Mouse (Mus musculus): ENCODE measurements around the gene Rpl18a. TPM values are rescaled to one million over a fixed set of nuclear protein-coding genes. Genes with fewer than 3 reads are reported as not detected.
"Not testable (repeated sequence)": the region's sequence is repeated elsewhere in the genome, so short reads cannot be mapped to it uniquely, and the experiment has no call there.

The Rpl18a gene
- polyA plus RNA-seq, 1 experiment from 2014 or later: 3,565 TPM

GRCm38 (mm10) chr8:70897681-70898413 lies 635 bp upstream of the Rpl18a start:
- Histone ChIP-seq H3K4me3 (replicated peaks; ENCODE audit: low read length) (peak overlapping the region; percentile 71), H3K4me2 (ENCODE audit: low read depth, low read length) (peak overlapping the region; percentile 91), H3K9ac (ENCODE audit: low read length) (peak overlapping the region; percentile 88), H3K36me3 (ENCODE audit: control insufficient read depth, insufficient read depth, low read length) (peaks cover 17% of the 10 kb centered on the region; the same call in 1 of the 2 replicates), H3K4me1 (ENCODE audit: control insufficient read depth, insufficient read depth, low read length) (peaks cover 11% of the 10 kb centered on the region), H3K27me3 (ENCODE audit: control insufficient read depth, insufficient read depth, low read length) (peaks cover 7% of the 10 kb centered on the region), H3K27ac (ENCODE audit: low read length) (peak overlapping the region; percentile 92), H3K9me3 (replicated peaks; ENCODE audit: control insufficient read depth, low read length) (no peaks in the 10 kb centered on the region)
- under 1% methylated on average over 20 of the region's 20 CpGs for WGBS
- peak; percentile 34; the same call in 1 of the 2 replicates for ATAC-seq (ENCODE audit: insufficient read depth, low FRiP score)

- Histone ChIP-seq H3K27ac (ENCODE audit: low read length) (peak overlapping the region; percentile 75), H3K9me3 (replicated peaks; ENCODE audit: control insufficient read depth, low read length) (no peaks in the 10 kb centered on the region), H3K27me3 (ENCODE audit: control insufficient read depth, insufficient read depth, low read length) (peaks cover 21% of the 10 kb centered on the region), H3K4me3 (replicated peaks; ENCODE audit: low read length) (peak overlapping the region; percentile 86), H3K9ac (ENCODE audit: low read length) (peak overlapping the region; percentile 97), H3K4me2 (ENCODE audit: low read depth, low read length) (peak overlapping the region; percentile 79), H3K4me1 (ENCODE audit: control insufficient read depth, insufficient read depth, low read length) (peaks cover 21% of the 10 kb centered on the region), H3K36me3 (ENCODE audit: control insufficient read depth, insufficient read depth, low read length) (peaks cover 17% of the 10 kb centered on the region; the same call in 1 of the 2 replicates)
- 2% methylated on average over 25 of the region's 25 CpGs for WGBS
- no peak for ATAC-seq (ENCODE audit: insufficient read depth, low FRiP score)
These were observed 744 bp downstream of the Rpl18a start for GRCm38 (mm10) chr8:70896316-70897020.

GRCm38 (mm10) chr8:70895571-70896259 lies 1.5 kb downstream of the Rpl18a start:
- peak overlapping the region; percentile 79 for H3K4me2 ChIP-seq (ENCODE audit: low read depth, low read length)
- H3K27me3 ChIP-seq (ENCODE audit: control insufficient read depth, insufficient read depth, low read length): peaks cover 28% of the 10 kb centered on the region
- WGBS: 77% methylated on average over 24 of the region's 24 CpGs
- H3K4me1 ChIP-seq (ENCODE audit: control insufficient read depth, insufficient read depth, low read length): peaks cover 21% of the 10 kb centered on the region
- not testable (repeated sequence) for H3K27ac ChIP-seq (ENCODE audit: low read length); H3K9me3 ChIP-seq (replicated peaks; ENCODE audit: control insufficient read depth, low read length); ATAC-seq (ENCODE audit: insufficient read depth, low FRiP score)
- peak overlapping the region; percentile 86 for H3K4me3 ChIP-seq (replicated peaks; ENCODE audit: low read length)
- peaks cover 17% of the 10 kb centered on the region; the same call in 1 of the 2 replicates for H3K36me3 ChIP-seq (ENCODE audit: control insufficient read depth, insufficient read depth, low read length)
- H3K9ac ChIP-seq (ENCODE audit: low read length): peak overlapping the region; percentile 97

- peaks cover 21% of the 10 kb centered on the region for H3K4me1 ChIP-seq (ENCODE audit: control insufficient read depth, insufficient read depth, low read length)
- H3K4me3 ChIP-seq (replicated peaks; ENCODE audit: low read length): no peak overlapping the region
- no peak overlapping the region for H3K27ac ChIP-seq (ENCODE audit: low read length)
- no peaks in the 10 kb centered on the region for H3K9me3 ChIP-seq (replicated peaks; ENCODE audit: control insufficient read depth, low read length)
- H3K27me3 ChIP-seq (ENCODE audit: control insufficient read depth, insufficient read depth, low read length): peaks cover 29% of the 10 kb centered on the region
- 87% methylated on average over 8 of the region's 8 CpGs for WGBS
- no peak overlapping the region for H3K4me2 ChIP-seq (ENCODE audit: low read depth, low read length)
- H3K9ac ChIP-seq (ENCODE audit: low read length): no peak overlapping the region
- ATAC-seq (ENCODE audit: insufficient read depth, low FRiP score): no peak
- peaks cover 17% of the 10 kb centered on the region; the same call in 1 of the 2 replicates for H3K36me3 ChIP-seq (ENCODE audit: control insufficient read depth, insufficient read depth, low read length)
These were observed 2.3 kb downstream of the Rpl18a start for GRCm38 (mm10) chr8:70894771-70895545.

GRCm38 (mm10) chr8:70894385-70894720 lies 2.9 kb downstream of the Rpl18a start:
- Histone ChIP-seq H3K36me3 (ENCODE audit: control insufficient read depth, insufficient read depth, low read length) (peaks cover 17% of the 10 kb centered on the region; the same call in 1 of the 2 replicates), H3K9me3 (replicated peaks; ENCODE audit: control insufficient read depth, low read length) (no peaks in the 10 kb centered on the region), H3K9ac (ENCODE audit: low read length) (no peak overlapping the region), H3K4me3 (replicated peaks; ENCODE audit: low read length) (no peak overlapping the region), H3K27me3 (ENCODE audit: control insufficient read depth, insufficient read depth, low read length) (peaks cover 29% of the 10 kb centered on the region), H3K4me1 (ENCODE audit: control insufficient read depth, insufficient read depth, low read length) (peaks cover 21% of the 10 kb centered on the region), H3K27ac (ENCODE audit: low read length) (no peak overlapping the region), H3K4me2 (ENCODE audit: low read depth, low read length) (no peak overlapping the region)
- 66% methylated on average over 2 of the region's 2 CpGs for WGBS
- no peak for ATAC-seq (ENCODE audit: insufficient read depth, low FRiP score)

- peaks cover 17% of the 10 kb centered on the region; the same call in 1 of the 2 replicates for H3K36me3 ChIP-seq (ENCODE audit: control insufficient read depth, insufficient read depth, low read length)
- peaks cover 29% of the 10 kb centered on the region for H3K27me3 ChIP-seq (ENCODE audit: control insufficient read depth, insufficient read depth, low read length)
- H3K9ac ChIP-seq (ENCODE audit: low read length): no peak overlapping the region
- 32% methylated on average over 12 of the region's 12 CpGs for WGBS
- no peak overlapping the region for H3K4me3 ChIP-seq (replicated peaks; ENCODE audit: low read length)
- H3K4me1 ChIP-seq (ENCODE audit: control insufficient read depth, insufficient read depth, low read length): peaks cover 21% of the 10 kb centered on the region
- no peak for ATAC-seq (ENCODE audit: insufficient read depth, low FRiP score)
- H3K9me3 ChIP-seq (replicated peaks; ENCODE audit: control insufficient read depth, low read length): no peaks in the 10 kb centered on the region
- H3K27ac ChIP-seq (ENCODE audit: low read length): no peak overlapping the region
- H3K4me2 ChIP-seq (ENCODE audit: low read depth, low read length): no peak overlapping the region
These were observed 3.4 kb downstream of the Rpl18a start for GRCm38 (mm10) chr8:70893656-70894384.

GRCm38 (mm10) chr8:70892896-70893655 lies 4.1 kb downstream of the Rpl18a start:
- no peak for ATAC-seq (ENCODE audit: insufficient read depth, low FRiP score)
- H3K36me3 ChIP-seq (ENCODE audit: control insufficient read depth, insufficient read depth, low read length): peaks cover 17% of the 10 kb centered on the region; the same call in 1 of the 2 replicates
- H3K4me1 ChIP-seq (ENCODE audit: control insufficient read depth, insufficient read depth, low read length): peaks cover 17% of the 10 kb centered on the region
- WGBS: 27% methylated on average over 20 of the region's 20 CpGs
- H3K4me3 ChIP-seq (replicated peaks; ENCODE audit: low read length): peak overlapping the region; percentile 41
- H3K27me3 ChIP-seq (ENCODE audit: control insufficient read depth, insufficient read depth, low read length): peaks cover 29% of the 10 kb centered on the region
- no peak overlapping the region for H3K27ac ChIP-seq (ENCODE audit: low read length)
- H3K9me3 ChIP-seq (replicated peaks; ENCODE audit: control insufficient read depth, low read length): no peaks in the 10 kb centered on the region
- H3K4me2 ChIP-seq (ENCODE audit: low read depth, low read length): peak overlapping the region; percentile 49
- H3K9ac ChIP-seq (ENCODE audit: low read length): peak overlapping the region; percentile 63; the same call in 1 of the 2 replicates

Measured in stomach, embryonic 16.5 days (tissue).